Mouse (Mus musculus) left cerebral cortex, postnatal 25 days (tissue): ENCODE results near the gene Heatr5b. TPM values are rescaled to one million over a fixed set of nuclear protein-coding genes. Genes with fewer than 3 reads are reported as not detected.
"Not testable (repeated sequence)": the region's sequence is repeated elsewhere in the genome, so short reads cannot be mapped to it uniquely, and the experiment has no call there.

Experiments used
- DNase-seq, 2 experiments: peaks; one replicate each; pipeline ENCODE4 v3.0.0; 2022; ENCODE audit warnings: low spot score in 2 of 2, mixed read lengths in 1 of 2
- intact Hi-C: fragments of 180-260 bp; cut with DNase I; formaldehyde crosslinking; loops from one replicate; pipeline ENCODE4 v1.15.1; 2025
- total RNA-seq, 2 experiments: library from RNA; stranded (reverse); gene quantifications; 2 replicates each; pipeline ENCODE4 v1.2.3; 2021

Gene Heatr5b
- total RNA-seq: 10 to 100 TPM; 53.5 to 56.2 TPM

DNA sequence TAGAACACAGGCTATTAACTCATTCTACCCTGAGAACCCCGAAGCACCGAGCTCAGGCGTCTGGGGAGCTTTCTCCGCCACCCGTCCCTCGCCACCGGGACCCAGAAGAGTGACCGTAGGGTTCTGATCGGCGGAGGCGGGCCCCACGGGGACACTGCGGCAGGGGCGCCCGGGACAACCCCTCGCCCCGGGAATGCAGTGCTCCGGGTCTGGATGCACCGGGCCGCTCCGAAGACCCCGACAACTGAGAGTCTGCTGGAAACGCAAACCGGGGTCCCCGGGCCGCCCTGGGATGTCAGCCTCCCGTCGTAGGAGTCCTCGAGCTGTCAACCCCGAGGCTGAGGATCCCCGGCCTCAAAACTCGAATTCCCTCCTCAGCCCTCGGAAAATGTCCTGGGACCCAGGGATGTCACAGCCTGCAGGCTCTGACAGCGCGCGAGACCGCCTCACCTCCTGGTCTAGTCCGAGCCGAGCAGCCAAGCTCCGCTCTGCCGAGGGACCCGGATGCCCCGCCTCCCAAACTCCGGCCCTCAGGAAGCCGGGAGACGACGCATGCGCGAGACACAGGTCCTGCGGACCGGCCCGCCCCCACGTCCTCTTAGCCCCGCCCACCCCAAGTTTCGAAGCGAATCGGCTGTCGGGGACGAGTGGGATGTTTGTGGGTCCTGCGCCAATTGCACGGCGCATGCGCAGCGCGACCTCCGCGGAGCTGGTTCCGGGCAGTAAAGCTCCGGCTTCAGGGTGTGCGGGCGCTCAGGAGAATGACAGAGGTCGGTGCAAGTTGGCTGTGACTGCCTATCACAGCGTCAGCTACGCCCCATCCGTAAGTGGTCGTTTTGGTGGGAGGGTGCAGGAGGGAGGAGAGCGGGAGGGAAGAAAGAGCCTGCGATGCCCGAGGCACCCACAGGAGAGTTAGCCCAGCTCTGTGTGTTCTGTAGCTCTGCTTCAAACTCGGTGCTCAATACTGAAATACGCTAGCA is at the start of gene Heatr5b, which contains the start of gene Gpatch11:
Gene Heatr5b (minus strand): TSS at position 509 of the 980 bp plus-strand sequence.
Gene Gpatch11 (plus strand): TSS at position 712 of the 980 bp plus-strand sequence.
- peak; percentile 98 to 99 for DNase-seq
- intact Hi-C loops: loop anchor here (1.0 to 5.0 kb wide), 2 partner anchors 81 to 102 kb away; partner anchors contain the start of genes Cebpz, Cebpzos and Ndufaf7

DNA sequence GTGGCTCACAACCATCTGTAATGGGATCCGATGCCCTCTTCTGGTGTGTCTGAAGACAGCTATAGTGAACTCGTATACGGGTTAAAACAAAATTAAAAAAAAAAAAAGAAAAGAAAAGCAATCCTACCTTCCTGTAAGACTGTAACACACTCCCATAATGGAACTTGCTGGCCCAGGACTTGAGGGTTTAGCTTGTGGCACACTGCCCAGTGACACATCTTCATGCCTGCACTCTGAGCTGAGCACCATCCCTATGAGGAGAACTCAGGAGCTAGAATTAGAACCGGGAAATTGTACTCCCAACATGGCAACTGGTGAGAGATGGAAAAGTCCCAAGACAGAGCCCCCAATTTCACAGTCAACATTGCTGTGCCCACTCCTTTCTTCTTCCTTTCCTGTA is 48.1 kb upstream of the Heatr5b start:
- DNase-seq: no peak
- intact Hi-C loops: no loop called here

DNA sequence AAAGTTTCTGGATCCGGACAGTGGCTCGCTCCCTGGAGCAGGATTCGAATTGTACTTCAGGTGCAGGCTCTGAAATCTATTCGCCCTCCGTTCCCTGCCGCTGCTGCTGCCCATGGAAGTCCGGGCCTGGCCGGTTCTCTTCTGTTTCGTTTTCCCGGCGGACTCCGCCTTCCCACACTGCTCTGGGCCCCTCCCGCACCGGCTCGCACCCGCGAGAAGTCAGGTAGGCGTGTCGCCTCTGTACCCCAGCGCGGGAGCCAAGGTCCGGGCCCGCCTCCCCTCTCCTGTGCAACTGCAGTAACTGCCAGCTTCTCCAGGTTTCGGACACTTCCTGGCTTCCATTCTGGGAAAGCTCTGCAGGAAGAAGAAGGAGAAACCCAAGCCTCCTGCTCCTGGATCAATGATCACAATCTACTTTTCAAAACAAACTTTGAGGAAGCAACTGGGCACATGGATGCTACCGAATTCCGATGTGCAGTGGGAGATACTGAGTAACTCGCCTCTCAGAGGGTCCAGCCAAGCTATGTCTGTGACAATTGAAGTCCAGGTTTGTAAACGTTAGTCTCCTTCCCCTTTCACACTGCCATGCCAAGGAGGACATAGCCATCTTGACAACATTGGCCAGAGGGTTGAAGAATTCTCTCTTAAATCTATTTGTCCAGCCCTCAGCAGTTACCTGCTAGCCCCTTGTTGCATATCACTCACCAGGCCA is 47.4 kb upstream of the Heatr5b start, which contains the start of gene Eif2ak2:
Gene Eif2ak2 (minus strand): TSS at position 173 of the 712 bp plus-strand sequence.
- intact Hi-C loops: no loop called here
- peak; percentile 34 to 49 for DNase-seq

DNA sequence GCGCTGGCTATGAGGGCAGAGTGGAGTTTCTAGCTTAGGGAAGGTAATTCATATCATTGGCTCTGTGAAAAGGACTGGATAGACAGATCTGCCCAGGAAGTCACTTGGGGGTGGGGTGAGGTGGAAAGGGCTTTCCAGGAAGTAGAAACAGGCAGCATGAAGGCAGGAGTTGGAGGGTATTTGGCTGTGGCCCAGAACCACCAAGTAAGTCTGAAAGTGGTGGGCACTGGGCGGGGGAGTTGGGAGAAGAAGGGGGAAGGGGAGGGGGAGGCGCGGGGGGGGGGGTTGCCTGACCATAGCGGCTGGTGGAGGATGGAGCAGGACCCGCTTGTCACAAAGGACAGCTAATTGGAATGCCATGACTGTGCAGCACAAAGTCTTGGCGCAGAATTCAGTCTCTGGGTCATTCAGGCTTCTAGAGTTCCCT is 46.7 kb upstream of the Heatr5b start:
- intact Hi-C loops: no loop called here
- DNase-seq: no peak

DNA sequence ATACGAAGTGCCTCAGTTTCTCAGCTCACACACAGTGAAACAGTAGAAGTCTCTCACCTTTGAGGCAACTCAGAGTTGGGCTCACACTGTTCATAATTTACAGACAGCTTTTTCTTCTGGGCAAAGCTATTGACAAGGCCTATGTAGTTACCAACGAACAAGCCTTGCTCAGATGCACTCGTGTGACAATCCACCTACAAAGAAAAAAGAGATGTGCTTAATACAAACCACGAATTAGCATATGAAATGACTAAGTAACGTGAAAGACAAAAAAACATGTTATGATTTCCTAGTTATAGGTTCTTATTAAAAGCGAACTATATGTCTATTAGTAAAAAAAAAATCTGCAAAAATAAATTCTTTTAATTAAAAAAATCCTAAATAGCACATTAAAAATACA is 38.7 kb upstream of the Heatr5b start:
- intact Hi-C loops: no loop called here
- DNase-seq: no peak

DNA sequence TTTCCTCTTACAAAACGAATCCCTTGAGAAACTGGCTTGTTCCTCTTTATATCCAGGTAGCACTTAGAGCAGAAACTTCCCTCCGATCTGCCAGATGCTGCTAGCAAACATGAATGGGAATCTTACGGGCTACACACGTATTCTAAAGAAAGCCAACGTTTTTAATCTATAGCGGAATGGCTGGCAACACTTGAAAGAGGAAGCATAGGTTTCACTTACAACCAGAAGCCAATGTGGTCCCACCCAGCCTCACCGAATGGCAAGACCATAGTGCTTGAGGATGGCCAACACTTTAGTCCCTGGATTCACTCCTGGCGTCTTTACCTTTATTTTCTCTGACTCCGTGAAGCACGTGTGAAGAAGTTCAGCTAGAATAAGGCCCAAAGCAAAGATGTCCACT is 21.1 kb upstream of the Heatr5b start:
- no peak for DNase-seq
- intact Hi-C loops: no loop called here

DNA sequence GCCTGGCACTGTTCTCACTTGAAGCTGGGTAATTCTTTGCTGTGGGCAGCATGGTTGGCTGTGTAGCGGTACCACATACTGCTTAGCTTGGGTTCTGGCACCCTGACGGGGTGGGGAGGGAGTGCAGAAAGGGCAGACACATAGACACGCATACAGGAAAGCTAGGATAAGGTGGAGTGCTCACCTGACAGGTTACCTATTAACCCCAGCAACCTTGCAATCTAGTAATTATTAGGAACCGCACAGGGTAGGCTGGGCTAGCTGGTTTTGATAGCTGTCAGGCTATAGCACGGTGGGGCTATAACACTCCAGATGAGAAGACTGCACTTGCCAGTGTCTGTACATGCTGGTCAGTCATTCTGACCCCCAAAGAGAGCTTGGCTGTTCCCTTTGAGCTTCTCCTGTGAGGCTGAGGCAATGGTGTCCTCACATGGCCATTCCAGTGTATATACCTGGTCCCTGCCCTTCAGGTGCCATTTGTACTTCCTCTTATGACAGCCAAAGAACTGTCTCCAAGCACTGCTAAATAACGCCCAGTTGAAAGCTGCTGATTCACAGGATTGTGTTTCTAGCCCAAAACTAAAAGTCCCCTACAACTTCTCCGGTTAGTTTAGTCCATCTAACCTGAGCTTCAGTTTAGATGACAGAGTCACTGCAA is 7.2 kb upstream of the Heatr5b start:
- intact Hi-C loops: no loop called here

DNA sequence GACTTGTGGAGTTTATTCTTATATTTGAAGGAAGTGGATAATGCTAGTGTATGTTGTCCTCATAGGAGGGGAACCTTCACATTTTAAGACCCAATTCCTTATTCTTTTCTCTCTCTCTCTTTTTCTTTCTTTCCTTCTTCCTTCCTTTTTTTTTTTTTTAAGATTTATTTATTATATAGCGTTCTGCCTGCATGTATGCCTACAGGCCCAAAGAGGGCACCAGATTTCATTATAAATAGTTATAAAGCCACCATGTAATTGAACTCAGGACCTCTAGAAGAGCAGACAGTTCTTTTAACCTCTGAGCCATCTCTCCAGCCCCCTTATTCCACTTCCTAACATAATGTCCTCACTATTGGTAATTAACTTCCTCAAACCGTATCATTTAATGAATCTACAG is 892 bp upstream of the Heatr5b start:
- intact Hi-C loops: loop anchor here (5.0 kb wide), 1 partner anchor 101 kb away; the partner anchor contains the start of genes Cebpz and Ndufaf7
- no peak for DNase-seq

More for the DNA sequence above, 7.2 kb upstream of the Heatr5b start:
- no peak for DNase-seq

DNA sequence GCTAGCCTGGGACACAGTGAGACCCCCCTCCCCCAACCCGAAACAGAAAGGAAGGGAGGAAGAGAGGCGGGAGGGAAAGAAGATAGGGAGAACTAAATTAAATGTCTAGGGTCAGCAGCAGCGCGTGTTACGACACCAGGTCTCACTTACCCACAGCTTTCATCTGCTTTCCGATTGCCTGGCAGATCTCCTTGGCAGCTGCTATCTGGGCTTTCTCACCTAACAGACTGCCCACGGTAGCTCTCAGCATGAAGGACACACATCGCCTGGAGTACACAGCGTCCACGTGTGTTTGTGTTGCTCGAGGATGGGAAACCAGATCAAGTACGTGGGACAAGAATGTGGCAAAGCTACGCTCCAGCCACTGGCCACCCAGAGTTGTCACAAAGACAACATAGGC is 10.8 kb downstream of the Heatr5b start:
- DNase-seq: no peak
- intact Hi-C loops: loop anchor here (10.0 kb wide), 1 partner anchor 160 kb away; no protein-coding TSS in a partner anchor

DNA sequence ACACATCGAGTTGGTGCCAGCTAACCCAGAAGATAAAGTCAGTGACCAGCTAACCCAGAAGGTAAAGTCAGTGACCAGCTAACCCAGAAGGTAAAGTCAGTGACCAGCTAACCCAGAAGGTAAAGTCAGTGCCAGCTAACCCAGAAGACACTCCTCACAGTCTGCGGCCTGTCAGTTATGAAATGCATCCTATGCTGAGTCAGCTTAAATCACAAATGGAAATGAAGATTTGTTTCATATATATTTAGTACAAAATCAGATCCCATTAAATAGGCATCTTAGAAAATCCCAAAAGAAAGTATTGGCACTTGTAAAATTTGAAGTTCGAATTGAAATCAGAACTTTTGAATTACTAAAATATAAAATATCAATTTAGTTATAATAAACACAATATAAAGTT is 25.6 kb downstream of the Heatr5b start:
- DNase-seq: no peak
- intact Hi-C loops: no loop called here

DNA sequence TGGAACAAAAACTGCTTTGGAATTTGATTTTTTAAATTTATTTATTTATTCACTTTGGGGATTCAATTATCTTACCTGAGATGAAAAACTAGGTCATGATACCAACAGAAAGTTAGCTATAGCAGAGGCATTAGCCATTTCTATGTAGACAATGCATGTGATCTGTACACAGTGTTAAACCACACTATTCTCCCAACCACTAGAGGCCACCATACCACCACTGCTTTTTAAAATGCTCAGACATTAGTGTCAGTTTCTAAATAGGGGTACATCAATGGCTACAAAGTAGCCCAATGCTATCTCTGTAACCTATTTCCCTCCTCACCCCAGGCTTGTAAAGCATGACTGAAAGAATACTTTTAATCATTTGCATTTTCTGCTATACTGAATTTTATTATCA is 26.1 kb downstream of the Heatr5b start:
- intact Hi-C loops: no loop called here
- no peak for DNase-seq

DNA sequence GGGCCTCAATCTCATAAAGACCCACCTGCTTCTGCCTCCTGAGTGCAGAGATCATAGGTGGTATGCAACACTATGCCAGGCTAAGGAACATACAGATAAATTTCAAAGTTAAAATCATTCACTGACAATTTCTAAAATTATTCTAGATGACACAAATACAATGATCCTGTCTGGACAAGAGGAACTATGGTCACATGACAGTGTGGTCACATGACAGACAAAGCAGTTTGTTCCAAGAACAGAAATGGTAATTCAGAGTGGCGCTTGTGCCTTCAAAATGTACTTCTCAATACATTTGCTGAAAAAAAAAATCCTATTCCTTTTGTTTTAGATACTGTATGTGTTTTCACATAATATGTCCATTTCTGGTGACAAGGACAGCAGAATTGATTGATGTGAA is 37.9 kb downstream of the Heatr5b start:
- intact Hi-C loops: no loop called here
- DNase-seq: no peak

DNA sequence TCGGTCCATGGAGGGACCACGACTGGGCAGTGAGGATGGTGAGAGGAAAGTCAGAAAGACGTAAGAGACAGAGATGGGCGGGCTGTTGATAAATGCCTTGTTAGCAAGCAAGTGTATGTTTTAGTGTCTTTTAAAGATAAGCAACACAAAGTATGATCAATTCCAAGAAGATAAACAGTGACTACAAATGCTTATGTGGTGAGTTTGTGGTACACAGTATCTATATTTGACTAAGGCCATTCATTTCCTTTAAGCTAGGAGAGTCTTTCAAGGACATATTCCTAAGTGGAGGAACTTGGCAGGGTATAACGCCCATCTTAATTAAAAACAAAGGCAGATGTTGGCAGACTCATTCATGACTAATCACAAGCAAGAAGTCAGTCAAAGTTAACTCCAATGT is 40.8 kb downstream of the Heatr5b start:
- DNase-seq: no peak
- intact Hi-C loops: loop anchor here (5.0 kb wide), 1 partner anchor 37 kb away; no protein-coding TSS in a partner anchor

DNA sequence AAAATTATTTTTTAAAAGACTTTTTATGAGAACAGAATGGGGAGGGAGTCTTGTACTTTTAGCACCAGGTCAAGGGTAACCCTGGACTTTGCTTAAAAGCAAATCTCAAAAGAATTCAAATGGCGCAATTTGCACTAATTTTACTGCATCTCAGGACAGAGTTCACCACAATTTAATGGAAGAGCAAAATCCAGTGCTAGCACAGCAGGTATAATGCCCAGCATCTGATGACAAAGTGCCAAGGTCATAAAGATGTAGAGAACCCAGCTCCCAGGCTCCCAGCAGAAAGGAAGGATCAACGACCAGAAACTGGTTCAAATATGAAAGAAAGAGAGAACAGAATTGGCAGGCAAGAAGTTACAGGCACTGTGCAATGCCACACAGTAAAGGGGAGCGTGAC is 43.0 kb downstream of the Heatr5b start:
- intact Hi-C loops: loop anchor here (5.0 kb wide), 1 partner anchor 35 kb away; no protein-coding TSS in a partner anchor
- DNase-seq: no peak

DNA sequence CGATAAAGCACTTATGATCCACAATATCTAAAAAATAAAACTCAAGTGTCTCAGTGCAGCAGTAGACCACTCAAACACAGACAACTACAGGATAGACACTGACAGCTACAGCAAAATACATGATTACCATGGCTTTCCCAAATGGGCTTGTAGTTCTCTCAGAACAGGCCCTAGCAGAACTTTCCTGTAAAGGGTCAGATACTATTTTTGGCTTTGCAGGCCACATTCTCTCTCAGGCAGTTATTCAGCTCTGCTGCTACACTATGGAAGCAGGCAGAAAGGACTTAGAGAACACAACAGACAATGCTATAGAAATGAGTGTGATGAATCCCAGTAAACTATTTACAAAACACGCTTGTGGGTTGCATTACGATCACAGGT is 43.5 kb downstream of the Heatr5b start:
- no peak for DNase-seq
- intact Hi-C loops: loop anchor here (5.0 kb wide), 1 partner anchor 34 kb away; no protein-coding TSS in a partner anchor

DNA sequence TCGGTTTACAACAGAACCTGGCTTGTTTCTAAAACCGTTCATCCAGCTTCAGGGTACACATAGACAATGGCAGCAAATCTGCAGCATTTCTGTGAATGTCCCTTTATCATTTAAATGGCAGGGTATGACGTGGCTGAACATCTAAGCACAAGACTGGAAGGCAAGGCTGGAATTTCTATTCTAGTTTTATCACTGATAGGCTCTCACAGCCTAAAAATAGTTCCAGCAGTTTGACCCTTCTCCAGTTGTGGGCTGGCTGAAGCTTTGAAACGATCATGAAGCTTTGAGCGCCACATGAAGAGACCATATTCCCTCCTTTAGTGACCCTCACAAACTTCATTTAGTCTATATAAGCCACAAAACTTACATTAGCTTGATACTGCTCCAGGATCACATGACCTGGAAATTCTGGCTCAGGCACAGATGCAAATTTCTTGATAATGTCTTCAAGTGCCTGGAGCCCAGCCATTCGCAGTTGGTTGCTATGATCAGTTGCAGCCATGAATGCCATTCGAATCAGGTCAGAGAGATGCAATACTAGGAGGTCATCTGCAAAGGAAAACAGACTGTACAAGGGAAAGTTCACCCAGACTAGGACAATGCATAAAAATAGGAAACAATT is 44.0 kb downstream of the Heatr5b start:
- intact Hi-C loops: loop anchor here (5.0 kb wide), 1 partner anchor 34 kb away; no protein-coding TSS in a partner anchor
- DNase-seq: no peak

DNA sequence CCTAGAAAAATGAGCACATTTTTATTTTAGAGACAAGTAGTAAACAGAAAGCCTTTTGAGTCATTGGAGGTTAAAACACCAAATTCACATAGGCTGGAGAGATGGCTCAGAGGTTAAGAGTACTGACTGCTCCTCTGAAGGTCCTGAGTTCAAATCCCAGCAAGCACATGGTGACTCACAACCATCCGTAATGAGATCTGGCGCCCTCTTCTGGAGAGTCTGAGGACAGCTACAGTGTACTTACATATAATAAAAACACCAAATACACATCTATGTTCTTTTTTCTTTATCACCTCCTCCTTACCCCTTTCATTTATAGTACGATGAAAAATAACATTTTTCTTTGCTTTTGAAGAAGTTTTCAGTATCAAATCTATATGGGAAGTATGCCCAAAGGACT is 46.9 kb downstream of the Heatr5b start:
- DNase-seq, intact Hi-C loops: not testable (repeated sequence)

DNA sequence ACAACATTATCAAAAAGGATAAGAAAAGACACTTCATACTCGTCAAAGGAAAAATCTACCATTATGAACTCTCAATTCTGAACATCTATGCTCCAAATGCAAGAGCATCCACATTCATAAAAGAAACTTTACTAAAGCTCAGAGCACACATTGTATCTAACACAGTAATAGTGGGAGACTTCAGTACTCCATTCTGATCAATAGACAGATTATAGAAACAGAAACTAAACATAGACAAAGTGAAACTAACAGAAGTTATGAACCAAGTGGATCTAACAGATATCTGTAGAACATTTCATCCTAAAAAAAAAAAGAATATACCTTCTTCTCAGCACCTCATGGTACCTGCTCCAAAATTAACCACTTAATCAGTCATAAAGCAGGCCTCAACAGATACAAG is 56.4 kb downstream of the Heatr5b start:
- intact Hi-C loops: no loop called here
- DNase-seq: no peak

DNA sequence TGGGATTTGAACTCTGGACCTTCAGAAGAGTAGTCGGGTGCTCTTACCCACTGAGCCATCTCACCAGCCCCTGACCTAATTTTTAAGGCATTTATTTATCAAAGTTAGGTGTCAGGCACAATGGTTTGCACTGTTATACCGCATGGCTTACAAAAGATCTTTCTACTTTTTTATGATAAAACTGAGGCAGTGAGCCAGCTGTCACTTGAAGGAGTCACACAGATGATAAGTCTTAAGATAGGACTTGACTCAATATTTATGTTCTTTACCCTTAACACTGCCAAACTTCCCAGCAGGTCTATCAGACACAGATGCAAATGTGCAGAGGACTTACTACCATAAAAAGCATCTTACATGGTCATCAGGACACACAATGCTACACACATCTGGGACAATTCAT is 62.8 kb downstream of the Heatr5b start:
- intact Hi-C loops: no loop called here
- no peak for DNase-seq
